Mouse (Mus musculus) stomach, adult 2 months (tissue): Measurements from ENCODE around the gene Rnf207. TPM values are rescaled to one million over a fixed set of nuclear protein-coding genes. Genes with fewer than 3 reads are reported as not detected.

Source experiments
- polyA plus RNA-seq: library from polyadenylated mRNA; depleted of rRNA; stranded (reverse); fragments of >200 nt; gene quantifications from 2 replicates; pipeline ENCODE4 v1.2.3, GENCODE M21; 2012; rRNA removed

Gene Rnf207
- polyA plus RNA-seq = 2.5 and 2.9 TPM in 2 replicates

GRCm38 (mm10) chr4:152318517-152319234 is at the start of gene Rnf207:
Gene Rnf207 (minus strand): TSS chr4:152318993.

GRCm38 (mm10) chr4:152338419-152339292 is 19.9 kb upstream of the Rnf207 start, which contains the start of gene Chd5:
Gene Chd5 (plus strand): TSS chr4:152338651.

GRCm38 (mm10) chr4:152325574-152326411 is 7.0 kb upstream of the Rnf207 start, which contains the start of gene Rpl22:
Gene Rpl22 (plus strand): TSS chr4:152325742.

GRCm38 (mm10) chr4:152296874-152297861 is 21.6 kb downstream of the Rnf207 start, which contains the start of gene Icmt:
Gene Icmt (plus strand): TSS chr4:152297227.

GRCm38 (mm10) chr4:152291562-152291961 is 27.2 kb downstream of the Rnf207 start, which contains the start of gene Hes3:
Gene Hes3 (minus strand): TSS chr4:152291662.

GRCm38 (mm10) chr4:152273621-152274236 is 45.1 kb downstream of the Rnf207 start, which contains the start of gene Gpr153:
Gene Gpr153 (plus strand): TSS chr4:152274232.

Other genes starting within 250 kb of the Rnf207 start
- gene Plekhg5, start 246.5 kb downstream of the Rnf207 start, polyA plus RNA-seq = 13.5 and 14.7 TPM in 2 replicates
- gene Tnfrsf25, start 203.1 kb downstream of the Rnf207 start, polyA plus RNA-seq = 3.6 and 4.1 TPM in 2 replicates
- gene Espn, start 166.6 kb downstream of the Rnf207 start, polyA plus RNA-seq = 35.6 and 61.3 TPM in 2 replicates
- 1.4 and 2.2 TPM in 2 replicates for gene Hes2, start 160.1 kb downstream of the Rnf207 start, polyA plus RNA-seq
- gene Acot7, start 140.9 kb downstream of the Rnf207 start, polyA plus RNA-seq = 20.9 and 22.8 TPM in 2 replicates
- 9.9 and 15.4 TPM in 2 replicates for gene Gpr153, start 44.8 kb downstream of the Rnf207 start, polyA plus RNA-seq
- gene Hes3, start 27.3 kb downstream of the Rnf207 start, polyA plus RNA-seq = not detected in 2 replicates
- 12.2 and 15.1 TPM in 2 replicates for gene Icmt, start 21.8 kb downstream of the Rnf207 start, polyA plus RNA-seq
- gene Rpl22, start 6.7 kb upstream of the Rnf207 start, polyA plus RNA-seq = 3.8 and 6.2 TPM in 2 replicates
- 0.38 and 0.61 TPM in 2 replicates for gene Chd5, start 19.7 kb upstream of the Rnf207 start, polyA plus RNA-seq
- 0.66 and 0.67 TPM in 2 replicates for gene Nphp4, start 157.7 kb upstream of the Rnf207 start, polyA plus RNA-seq
- gene Kcnab2, start 158.9 kb upstream of the Rnf207 start, polyA plus RNA-seq = 1.3 and 2.1 TPM in 2 replicates